Mouse (Mus musculus) CD4-positive, CD25-positive, alpha-beta regulatory T cell, adult 2 months (primary cell): ENCODE measurements at regions not wholly inside any gene's neighbourhood (a gene's known extent, or its start where the extent isn't known, plus 50 kb on each side); places are given as distances from the start of the nearest gene placed in this dataset.

Source experiments
- DNase-seq: peaks from one replicate; pipeline ENCODE4 v3.0.0-alpha.2; 2012; ENCODE audit warnings: low read depth, low spot score

- DNase-seq = no peak
Measured at GRCm38 (mm10) chr8:103489411-103489810, 612.0 kb upstream of the Cdh5 start.

DNA sequence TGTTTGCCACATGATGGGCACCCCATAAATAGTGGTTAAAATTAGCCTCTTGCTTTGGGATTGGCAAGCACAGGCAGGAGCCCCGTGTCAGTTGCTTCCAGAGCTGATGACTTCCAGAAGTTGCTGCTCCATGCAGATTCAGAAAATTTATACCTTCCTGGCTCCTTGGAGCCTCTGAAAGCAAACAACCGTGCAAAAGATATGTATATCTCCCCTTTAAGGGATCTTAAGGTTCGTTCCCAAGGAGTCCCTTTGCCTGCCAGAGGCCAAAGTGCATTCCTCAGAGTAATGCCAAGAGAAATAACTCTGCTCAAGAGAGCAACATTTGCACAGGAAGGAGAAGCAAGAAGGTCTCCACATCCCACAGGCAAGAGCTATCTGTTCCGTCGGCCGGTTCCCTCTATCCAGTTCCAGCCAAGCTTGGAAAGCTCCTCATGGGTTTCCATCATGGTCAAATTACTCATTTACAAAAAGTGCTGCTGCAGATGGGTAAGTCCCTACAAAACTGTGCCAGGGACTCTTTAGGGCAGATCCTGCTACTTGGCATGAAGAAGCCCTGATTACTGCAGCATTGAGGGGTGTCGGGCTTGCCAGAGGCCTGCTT lies 608.4 kb upstream of the Cdh5 start:
- no peak for DNase-seq

GRCm38 (mm10) chr8:103493932-103494493 lies 607.4 kb upstream of the Cdh5 start:
- no peak for DNase-seq

- no peak for DNase-seq
Measured at GRCm38 (mm10) chr8:103494670-103495069, 606.8 kb upstream of the Cdh5 start.

DNA sequence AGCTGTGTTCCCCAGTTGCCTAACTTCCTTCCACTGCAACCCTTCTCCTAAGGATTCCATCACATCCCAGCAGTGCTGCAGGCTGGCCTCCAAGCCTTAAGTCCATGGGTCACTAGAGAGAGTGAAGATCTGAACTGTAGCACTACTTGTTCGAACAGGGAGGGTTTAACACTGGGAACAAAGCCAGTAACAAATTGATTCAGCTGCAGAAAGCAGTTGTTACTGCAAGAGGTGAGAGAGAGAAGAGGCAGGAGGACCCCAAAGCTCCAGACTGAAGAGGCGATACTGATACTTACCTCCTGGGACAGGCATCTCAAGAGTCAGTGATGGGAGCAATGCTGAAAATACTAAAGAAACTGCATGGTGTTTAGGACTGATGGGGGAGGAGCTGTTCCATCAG lies 600.1 kb upstream of the Cdh5 start:
- no peak for DNase-seq

- DNase-seq = no peak
Measured at GRCm38 (mm10) chr8:103502991-103503767, 598.2 kb upstream of the Cdh5 start.

DNA sequence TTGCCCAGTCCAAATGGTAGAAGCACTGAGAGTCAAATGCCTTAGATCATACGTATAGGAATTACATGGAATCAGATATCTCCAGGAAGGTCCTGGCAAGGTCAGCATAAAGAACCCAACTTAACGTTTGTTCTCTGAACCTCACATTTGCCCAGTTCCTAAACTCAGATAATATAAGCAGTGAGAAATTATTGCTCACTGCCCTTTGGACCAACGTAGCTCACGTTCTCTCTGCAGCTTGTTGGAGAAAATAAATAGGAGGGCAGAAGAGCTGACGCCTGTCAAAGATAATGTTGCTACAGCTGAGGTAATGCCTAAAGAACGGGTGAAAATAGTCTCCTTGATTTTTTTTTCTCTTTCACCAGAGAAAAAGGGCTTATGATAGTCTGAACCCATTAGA lies 595.1 kb upstream of the Cdh5 start:
- no peak for DNase-seq

DNA sequence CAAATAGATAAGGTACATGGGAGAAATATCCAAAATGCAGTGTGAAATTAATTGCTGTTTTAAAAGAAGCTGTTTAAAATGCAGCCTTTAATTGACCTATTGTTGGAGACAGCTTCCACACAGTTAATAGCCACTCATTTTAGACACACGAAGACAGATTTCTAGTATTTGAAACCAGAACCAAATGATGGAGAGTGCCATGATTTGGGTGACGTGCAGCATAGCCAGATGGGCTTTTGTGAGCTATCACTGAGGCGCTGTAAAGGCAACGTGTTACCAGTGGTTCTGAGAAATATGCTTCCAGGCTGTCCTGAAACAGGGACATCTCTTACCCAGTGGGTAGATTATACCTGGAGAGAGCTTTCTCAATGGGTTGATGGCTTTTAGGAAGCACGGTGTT lies 594.4 kb upstream of the Cdh5 start:
- no peak for DNase-seq

DNA sequence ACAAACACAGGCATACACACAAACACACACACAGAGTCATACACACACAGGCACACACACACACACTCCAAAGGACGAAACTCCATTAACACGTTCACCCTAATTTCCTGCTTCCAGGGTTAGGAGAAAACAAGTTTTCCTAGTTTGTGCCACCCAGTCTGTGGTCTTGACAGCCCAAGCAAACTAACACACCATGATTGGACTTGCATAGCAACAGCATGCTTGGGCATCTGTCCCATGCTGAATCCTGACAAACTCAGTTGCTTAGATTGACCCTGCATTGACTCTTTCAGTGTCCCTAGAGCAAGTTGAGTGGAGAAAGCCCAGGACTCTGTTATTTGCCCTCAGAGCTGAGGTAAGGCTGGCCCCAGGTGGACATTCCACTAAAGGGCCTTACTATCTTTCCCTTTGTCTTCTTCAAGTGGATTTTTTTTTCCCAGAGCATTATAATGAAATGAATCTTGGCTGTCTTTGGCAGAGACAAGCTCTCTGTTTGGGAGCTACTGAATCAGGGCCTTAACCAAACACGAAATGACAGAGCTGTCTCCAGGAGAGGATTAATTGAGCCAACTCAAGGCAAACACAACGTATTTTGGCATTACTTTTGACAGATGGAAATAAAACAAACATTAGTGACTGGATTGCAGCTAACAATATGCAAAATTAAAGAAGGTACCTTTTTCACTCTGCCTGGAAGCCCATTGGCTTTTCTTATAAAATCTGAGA lies 581.1 kb upstream of the Cdh5 start:
- DNase-seq = no peak

DNA sequence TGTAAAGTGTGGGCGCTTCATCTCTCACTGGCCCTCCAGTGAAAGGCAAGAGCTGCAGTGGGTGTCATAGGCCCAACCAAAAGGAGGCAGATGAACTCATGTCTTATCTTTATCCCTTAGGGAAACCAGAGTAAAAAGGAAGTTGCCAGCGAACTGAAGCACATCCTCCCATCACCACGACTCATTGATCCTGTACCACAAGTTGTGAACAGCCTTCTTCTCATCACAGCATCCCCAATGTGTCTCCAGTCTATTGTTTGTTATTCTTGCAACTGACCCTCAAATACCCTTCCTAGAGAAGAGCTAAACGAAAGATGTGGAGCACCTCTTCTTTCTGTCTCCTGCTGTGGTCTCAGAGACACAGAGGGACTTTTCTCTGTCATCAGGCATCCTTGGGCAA lies 570.5 kb upstream of the Cdh5 start:
- DNase-seq = no peak

GRCm38 (mm10) chr8:103534971-103535370 lies 566.5 kb upstream of the Cdh5 start:
- no peak for DNase-seq

GRCm38 (mm10) chr8:103536856-103537255 lies 564.6 kb upstream of the Cdh5 start:
- no peak for DNase-seq

DNA sequence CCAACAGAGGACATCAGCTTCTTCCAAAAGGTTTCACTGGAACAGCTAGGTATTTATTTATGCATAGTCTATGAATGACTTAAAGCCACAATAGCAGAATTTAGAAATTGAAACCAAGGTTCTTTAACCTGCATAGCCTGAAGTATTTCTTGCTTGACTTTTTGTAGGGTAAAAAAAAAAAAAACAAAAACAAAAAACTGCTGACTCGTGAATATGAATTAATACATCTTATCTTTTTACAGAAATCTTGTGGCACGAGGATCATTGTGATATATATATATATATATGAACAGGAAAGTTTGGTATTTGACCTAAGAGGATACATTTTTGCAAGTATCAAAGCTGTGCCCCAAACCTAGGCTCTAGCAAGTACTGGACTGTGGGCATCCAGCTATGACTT lies 559.5 kb upstream of the Cdh5 start:
- DNase-seq = no peak

GRCm38 (mm10) chr8:103551916-103552535 lies 549.4 kb upstream of the Cdh5 start:
- no peak for DNase-seq

DNA sequence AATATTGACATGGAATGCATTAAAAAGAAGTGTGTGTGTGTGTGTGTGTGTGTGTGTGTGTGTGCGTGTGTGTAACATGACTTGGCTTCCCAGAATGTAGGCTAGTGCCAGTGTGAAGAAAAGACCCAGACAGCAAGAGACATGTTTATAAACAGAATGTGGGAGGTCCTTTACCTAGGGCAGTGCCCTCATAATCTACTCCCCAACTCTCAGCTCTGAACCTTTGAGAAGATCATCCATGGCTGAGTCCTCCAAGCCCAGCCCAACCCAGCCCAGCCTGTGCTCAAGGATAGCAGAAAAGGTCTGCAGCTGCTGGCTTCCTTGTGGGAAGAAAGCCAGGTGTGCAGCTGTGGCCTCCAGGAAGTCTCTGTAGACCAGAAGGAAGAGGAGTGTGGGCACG lies 539.8 kb upstream of the Cdh5 start:
- no peak for DNase-seq

- DNase-seq = no peak
Measured at GRCm38 (mm10) chr8:103570864-103571425, 530.5 kb upstream of the Cdh5 start.

- DNase-seq = no peak
Measured at GRCm38 (mm10) chr8:103577147-103577546, 524.3 kb upstream of the Cdh5 start.

GRCm38 (mm10) chr8:103578006-103578405 lies 523.4 kb upstream of the Cdh5 start:
- DNase-seq = no peak

GRCm38 (mm10) chr8:103608291-103608690 lies 493.1 kb upstream of the Cdh5 start:
- DNase-seq = no peak

DNA sequence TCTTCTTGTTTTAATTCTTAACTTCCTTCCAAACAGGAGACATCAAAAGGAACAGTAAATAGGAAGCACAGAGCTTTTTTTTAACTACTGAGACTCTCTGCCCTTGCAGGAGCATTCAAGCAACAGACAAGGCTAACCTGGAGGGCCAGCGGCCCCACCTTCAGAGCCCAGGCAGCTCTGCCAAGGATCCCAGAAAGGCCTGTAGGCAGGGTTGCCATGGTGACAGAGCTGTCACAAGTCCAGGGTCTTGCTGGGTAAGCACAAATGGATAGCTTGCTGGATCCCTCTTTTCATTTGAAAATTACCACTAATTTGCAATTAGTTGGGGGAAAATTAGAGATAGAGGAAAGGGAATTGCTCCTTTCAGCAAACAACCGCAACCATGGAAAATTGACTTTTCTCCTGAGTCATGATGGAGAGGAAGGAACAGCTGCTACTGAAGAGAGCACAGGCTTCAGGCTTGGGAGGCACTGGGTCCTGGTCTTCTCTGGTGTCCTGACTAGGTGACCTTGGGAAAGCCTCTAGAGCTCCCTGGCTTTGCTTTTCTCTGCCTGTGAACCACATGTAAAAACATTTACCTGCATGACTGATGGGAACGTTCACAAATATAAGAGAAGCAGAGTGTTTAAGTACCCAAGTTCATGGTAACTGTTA lies 477.5 kb upstream of the Cdh5 start:
- no peak for DNase-seq
